Mouse (Mus musculus): ENCODE measurements around the gene Olfr389. TPM values are rescaled to one million over a fixed set of nuclear protein-coding genes. Genes with fewer than 3 reads are reported as not detected.

Gene Olfr389
- polyA plus RNA-seq (2014; fragmentation: Illumina TruSeq; extraction: RNeasy Lipid Tissue Mini Kit (QIAGEN cat#74804); ENCODE audit: low read depth, low replicate concordance), result not detected

DNA sequence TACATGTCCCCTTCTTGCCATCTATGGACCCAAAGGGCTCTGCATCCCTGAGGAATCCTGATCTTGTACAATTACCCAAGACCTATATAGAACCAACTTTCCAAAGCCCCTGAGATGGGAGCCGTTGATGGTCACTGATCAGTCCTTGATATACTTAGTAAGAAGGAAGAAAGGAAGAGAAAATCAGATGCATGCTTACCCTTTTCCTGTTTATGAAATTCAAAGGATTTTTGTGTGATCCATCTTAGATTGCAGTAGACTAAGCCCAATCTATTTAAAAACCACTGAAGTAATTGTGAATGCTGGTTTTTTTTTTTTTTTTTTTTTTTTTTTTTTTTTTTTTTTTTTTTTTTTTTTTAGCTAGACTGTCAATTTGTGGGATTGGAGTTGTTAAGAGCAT, at the start of gene Olfr389:
Gene Olfr389 (minus strand): TSS at position 101 of the 400 bp plus-strand sequence.

DNA sequence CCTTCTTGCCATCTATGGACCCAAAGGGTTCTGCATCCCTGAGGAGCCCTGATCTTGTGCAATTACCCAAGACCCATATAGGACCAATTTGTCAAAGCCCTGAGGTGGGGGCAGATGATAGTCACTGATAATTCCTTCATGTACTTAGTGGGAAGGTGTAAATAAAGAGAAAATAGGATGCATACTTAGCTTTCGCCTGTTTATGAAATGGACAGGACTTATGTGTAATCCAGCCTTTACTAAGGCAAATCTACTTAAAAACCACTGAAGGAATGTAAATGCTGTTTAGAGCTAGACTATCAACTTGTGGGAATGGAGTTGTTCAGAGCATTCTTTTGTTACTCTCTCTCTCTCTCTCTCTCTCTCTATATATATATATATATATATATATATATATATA, 36.4 kb upstream of the Olfr389 start, which contains the start of gene Olfr392:
Gene Olfr392 (minus strand): TSS at position 101 of the 400 bp plus-strand sequence.

DNA sequence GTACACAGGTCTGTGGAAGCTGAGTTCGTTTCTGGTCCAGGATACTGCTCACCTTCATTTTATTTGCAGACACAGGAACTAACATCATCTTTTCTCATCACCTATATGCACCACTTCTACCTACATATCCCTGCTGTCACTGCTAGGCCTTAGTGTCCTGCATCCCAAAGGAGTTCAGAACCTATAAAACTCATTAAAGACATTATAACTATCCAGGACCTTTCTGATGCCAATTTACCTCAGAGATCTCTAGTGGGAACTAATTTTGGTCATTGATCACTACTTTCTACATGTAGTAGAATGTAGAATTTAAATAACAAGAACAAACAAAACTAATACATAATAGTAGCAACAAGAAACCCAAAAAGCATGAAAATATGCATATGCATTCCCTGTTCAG, 22.4 kb upstream of the Olfr389 start, which contains the start of gene Olfr391-ps:
Gene Olfr391-ps (minus strand): TSS at position 101 of the 400 bp plus-strand sequence.

DNA sequence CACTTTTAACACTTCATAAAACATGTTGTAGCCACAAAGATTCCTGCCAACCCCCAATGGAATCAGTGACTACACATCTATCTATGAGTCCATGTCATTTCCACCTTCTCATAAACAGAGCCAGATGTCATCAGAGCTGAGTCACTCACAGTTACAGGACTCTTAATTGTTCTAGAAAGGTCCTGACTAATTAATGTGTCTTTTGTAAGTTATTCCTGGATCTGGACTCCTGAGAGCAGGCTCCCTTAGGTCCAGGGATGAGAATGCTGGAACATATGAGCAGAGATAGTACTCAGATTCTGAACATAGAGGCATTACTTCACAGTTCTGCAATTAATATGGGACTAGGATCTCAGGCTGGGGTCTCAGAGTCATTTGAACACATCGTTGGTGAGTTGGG, 2.2 kb upstream of the Olfr389 start, which contains the start of gene Olfr390:
Gene Olfr390 (plus strand): TSS at position 301 of the 400 bp plus-strand sequence.

Other genes with a start within 250 kb of the Olfr389 start
- gene Olfr385, start 187.7 kb downstream of the Olfr389 start, polyA plus RNA-seq (2014; fragmentation: Illumina TruSeq; extraction: RNeasy Lipid Tissue Mini Kit (QIAGEN cat#74804); ENCODE audit: low read depth, low replicate concordance), result not detected
- not detected for gene Olfr384, start 182.1 kb downstream of the Olfr389 start, polyA plus RNA-seq (2014; fragmentation: Illumina TruSeq; extraction: RNeasy Lipid Tissue Mini Kit (QIAGEN cat#74804); ENCODE audit: low read depth, low replicate concordance)
- not detected for gene Zfp735, start 91.9 kb downstream of the Olfr389 start, polyA plus RNA-seq (2014; fragmentation: Illumina TruSeq; extraction: RNeasy Lipid Tissue Mini Kit (QIAGEN cat#74804); ENCODE audit: low read depth, low replicate concordance)
- gene Olfr390, start 2.3 kb upstream of the Olfr389 start, polyA plus RNA-seq (2014; fragmentation: Illumina TruSeq; extraction: RNeasy Lipid Tissue Mini Kit (QIAGEN cat#74804); ENCODE audit: low read depth, low replicate concordance), result not detected
- not detected for gene Olfr391-ps, start 22.3 kb upstream of the Olfr389 start, polyA plus RNA-seq (2014; fragmentation: Illumina TruSeq; extraction: RNeasy Lipid Tissue Mini Kit (QIAGEN cat#74804); ENCODE audit: low read depth, low replicate concordance)
- not detected for gene Olfr392, start 36.3 kb upstream of the Olfr389 start, polyA plus RNA-seq (2014; fragmentation: Illumina TruSeq; extraction: RNeasy Lipid Tissue Mini Kit (QIAGEN cat#74804); ENCODE audit: low read depth, low replicate concordance)
- not detected for gene Olfr393, start 70.7 kb upstream of the Olfr389 start, polyA plus RNA-seq (2014; fragmentation: Illumina TruSeq; extraction: RNeasy Lipid Tissue Mini Kit (QIAGEN cat#74804); ENCODE audit: low read depth, low replicate concordance)
- gene Olfr394, start 110.1 kb upstream of the Olfr389 start, polyA plus RNA-seq (2014; fragmentation: Illumina TruSeq; extraction: RNeasy Lipid Tissue Mini Kit (QIAGEN cat#74804); ENCODE audit: low read depth, low replicate concordance), result not detected
- not detected for gene Olfr395, start 128.6 kb upstream of the Olfr389 start, polyA plus RNA-seq (2014; fragmentation: Illumina TruSeq; extraction: RNeasy Lipid Tissue Mini Kit (QIAGEN cat#74804); ENCODE audit: low read depth, low replicate concordance)
- not detected for gene Olfr23, start 156.0 kb upstream of the Olfr389 start, polyA plus RNA-seq (2014; fragmentation: Illumina TruSeq; extraction: RNeasy Lipid Tissue Mini Kit (QIAGEN cat#74804); ENCODE audit: low read depth, low replicate concordance)
- not detected for gene Olfr397, start 180.1 kb upstream of the Olfr389 start, polyA plus RNA-seq (2014; fragmentation: Illumina TruSeq; extraction: RNeasy Lipid Tissue Mini Kit (QIAGEN cat#74804); ENCODE audit: low read depth, low replicate concordance)
- gene Olfr398, start 209.7 kb upstream of the Olfr389 start, polyA plus RNA-seq (2014; fragmentation: Illumina TruSeq; extraction: RNeasy Lipid Tissue Mini Kit (QIAGEN cat#74804); ENCODE audit: low read depth, low replicate concordance), result not detected